Mouse (Mus musculus) heart, postnatal 0 days (tissue): ENCODE measurements around the gene Acer1. TPM values are rescaled to one million over a fixed set of nuclear protein-coding genes. Genes with fewer than 3 reads are reported as not detected.

Source experiments
- ATAC-seq: fragments of 200-750 bp; cut with Nextera tagmentation; 2 replicates; pipeline ENCODE4 v1.8.0; 2017; ENCODE audit warnings: low read depth, moderate number of reproducible peaks, moderate library complexity; ENCODE audit not compliant: insufficient read depth
- DNase-seq: peaks from one replicate; pipeline ENCODE4 v3.0.0-alpha.2; 2016; ENCODE audit warnings: low spot score
- H3K27ac ChIP-seq: fragments of 300-500 bp; sonication (generic); 2 replicates; pipeline ENCODE4 v1.5.1; 2014; ENCODE audit warnings: low read depth, mild to moderate bottlenecking
- H3K27me3 ChIP-seq: fragments of 300-500 bp; sonication (generic); 2 replicates; pipeline ENCODE4 v1.6.1; 2014; ENCODE audit warnings: low read length, mixed read lengths; ENCODE audit not compliant: control insufficient read depth, insufficient read depth
- H3K36me3 ChIP-seq: fragments of 300-500 bp; sonication (generic); replicated peaks from 2 replicates; pipeline ENCODE4 v1.6.1; 2014; ENCODE audit warnings: low read length, mixed read lengths; ENCODE audit not compliant: control insufficient read depth, insufficient read depth
- H3K4me1 ChIP-seq: fragments of 300-500 bp; sonication (generic); 2 replicates; pipeline ENCODE4 v1.6.1; 2014; ENCODE audit warnings: antibody characterized with exemption; ENCODE audit not compliant: control insufficient read depth, insufficient read depth
- H3K4me2 ChIP-seq: fragments of 300-500 bp; sonication (generic); 2 replicates; pipeline ENCODE4 v1.6.1; 2014; ENCODE audit warnings: low read depth, mild to moderate bottlenecking, low read length, moderate library complexity
- H3K4me3 ChIP-seq: fragments of 300-500 bp; sonication (generic); 2 replicates; pipeline ENCODE4 v1.5.1; 2014; ENCODE audit warnings: low read depth, low read length
- H3K9ac ChIP-seq: fragments of 300-500 bp; sonication (generic); replicated peaks from 2 replicates; pipeline ENCODE4 v1.6.1; 2014; ENCODE audit warnings: low read depth, low read length, mixed read lengths
- H3K9me3 ChIP-seq: fragments of 300-500 bp; sonication (generic); replicated peaks from 2 replicates; pipeline ENCODE4 v1.6.1; 2016; ENCODE audit warnings: low read length; ENCODE audit not compliant: control insufficient read depth
- CTCF ChIP-seq: IDR thresholded peaks from 2 replicates; pipeline ENCODE4 v1.5.1; 2016; ENCODE audit warnings: antibody characterized with exemption, control low read depth, low read depth
- EP300 ChIP-seq: IDR thresholded peaks from 2 replicates; pipeline ENCODE4 v1.6.1; 2016; ENCODE audit warnings: antibody characterized with exemption, low read depth
- WGBS: fragments of 180-500 bp; shearing (Covaris S2); extraction: QIAGEN DNeasy Blood & Tissue Kit; methylation state at CpG from one replicate; pipeline ENCODE4 v1.1.7; 2014; 5-methylcytosine and 5-hydroxymethylcytosine counted together
- polyA plus RNA-seq: library from polyadenylated mRNA; unstranded; fragments of >200 nt; fragmentation: Nextera tagmentation; extraction: Ambion mirVana; gene quantifications from 2 replicates; pipeline ENCODE4 v1.2.1, GENCODE M21; 2015
- total RNA-seq: library from RNA; depleted of rRNA; stranded (reverse); fragments of >200 nt; gene quantifications from 2 replicates; pipeline ENCODE4 v1.2.3, GENCODE M21; 2014; ENCODE audit warnings: low replicate concordance; rRNA removed

Gene Acer1
- total and polyA plus RNA-seq, 2 experiments from 2014 or later, result not detected

DNA sequence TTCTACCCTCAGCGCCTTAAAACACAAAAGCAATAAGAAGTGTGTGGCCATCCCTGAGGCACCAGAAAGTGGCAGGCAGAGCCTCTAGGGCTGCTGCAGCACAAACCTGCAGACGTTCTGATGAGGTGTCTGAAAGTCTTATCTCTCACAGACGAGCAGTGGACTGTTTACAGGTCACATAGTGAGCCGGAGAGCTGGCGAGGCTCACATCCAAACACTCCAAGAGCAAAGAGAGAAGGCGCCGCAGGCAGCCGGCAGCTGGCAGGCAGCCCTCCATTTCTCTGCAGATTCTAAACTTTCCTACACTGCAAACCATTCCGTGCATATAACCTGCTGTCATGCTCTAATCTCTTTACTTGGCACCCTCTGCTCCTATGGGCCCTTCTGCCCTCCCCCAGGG lies 74.0 kb downstream of the Acer1 start:
- Histone ChIP-seq H3K36me3 (peaks cover 22% of the 10 kb centered on the region), H3K9me3 (no peaks in the 10 kb centered on the region), H3K27me3 (no peaks in the 10 kb centered on the region), H3K9ac (no peak overlapping the region), H3K4me2 (no peak overlapping the region), H3K4me3 (no peak overlapping the region), H3K4me1 (peaks cover 8% of the 10 kb centered on the region; the same call in 1 of the 2 replicates), H3K27ac (peak overlapping the region; percentile 34; the same call in 1 of the 2 replicates)
- ATAC-seq, result peak; percentile 54
- TF ChIP-seq CTCF (no peak), EP300 (no peak)
- WGBS, result 22% methylated on average over 9 of the region's 9 CpGs
- DNase-seq, result peak; percentile 20

DNA sequence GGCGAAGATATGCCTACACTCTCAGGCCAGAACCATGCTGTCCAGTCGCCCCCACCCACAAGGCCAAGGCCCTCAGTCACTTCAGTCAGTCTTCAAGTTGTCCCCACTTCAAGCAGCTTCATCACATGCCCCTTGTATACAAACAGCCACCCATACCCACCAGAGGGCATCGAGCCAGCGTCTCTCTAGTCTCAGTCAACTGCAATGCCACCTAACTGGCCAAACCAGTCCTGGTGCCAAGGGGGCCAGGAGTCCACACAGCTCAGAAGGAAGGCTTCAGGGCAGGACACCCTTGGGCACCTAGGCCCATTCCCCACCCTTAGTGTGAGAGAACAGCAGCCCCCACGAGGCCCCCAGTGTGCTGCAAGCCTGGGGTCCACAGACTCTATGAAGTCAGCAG lies 74.8 kb downstream of the Acer1 start:
- H3K36me3 ChIP-seq, result peaks cover 30% of the 10 kb centered on the region
- no peak overlapping the region for H3K4me3 ChIP-seq
- H3K9me3 ChIP-seq, result no peaks in the 10 kb centered on the region
- 80% methylated on average over 5 of the region's 5 CpGs for WGBS
- TF ChIP-seq CTCF (no peak), EP300 (no peak)
- ATAC-seq (no peak), DNase-seq (no peak)
- H3K27me3 ChIP-seq, result no peaks in the 10 kb centered on the region
- H3K9ac ChIP-seq, result no peak overlapping the region
- H3K27ac ChIP-seq, result no peak overlapping the region
- H3K4me1 ChIP-seq, result peaks cover 8% of the 10 kb centered on the region; the same call in 1 of the 2 replicates
- no peak overlapping the region for H3K4me2 ChIP-seq

DNA sequence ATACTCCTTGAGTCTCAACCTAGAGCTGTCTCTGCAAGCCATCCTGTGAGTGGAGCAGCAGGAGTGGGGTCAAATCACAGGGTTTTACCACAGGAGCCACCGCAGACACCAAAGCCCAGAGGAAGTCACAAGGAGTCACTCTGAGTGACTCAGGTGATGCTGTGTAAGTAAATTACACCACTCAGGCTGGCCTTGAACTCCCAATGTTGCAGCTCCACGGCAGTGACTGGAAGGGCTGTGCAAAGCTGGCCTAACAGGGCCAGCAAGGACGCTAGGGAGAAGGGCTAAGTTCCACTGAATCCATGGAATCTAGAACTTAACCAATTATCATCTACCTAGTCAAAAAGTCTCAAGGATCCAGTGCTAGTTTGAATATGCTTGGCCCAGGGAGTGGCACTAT lies 75.8 kb downstream of the Acer1 start:
- ATAC-seq (no peak), DNase-seq (no peak)
- no peaks in the 10 kb centered on the region for H3K27me3 ChIP-seq
- H3K36me3 ChIP-seq, result peaks cover 39% of the 10 kb centered on the region
- no peak overlapping the region for H3K4me2 ChIP-seq
- 88% methylated on average over 3 of the region's 3 CpGs for WGBS
- peaks cover 8% of the 10 kb centered on the region; the same call in 1 of the 2 replicates for H3K4me1 ChIP-seq
- TF ChIP-seq CTCF, result no peak
- no peak for TF ChIP-seq EP300
- H3K27ac ChIP-seq, result no peak overlapping the region
- H3K9me3 ChIP-seq, result no peaks in the 10 kb centered on the region
- no peak overlapping the region for H3K9ac ChIP-seq
- no peak overlapping the region for H3K4me3 ChIP-seq

Other genes starting within 250 kb of the Acer1 start
- gene Nrtn, start 224.6 kb downstream of the Acer1 start, total RNA-seq, result 83.1 and 104 TPM in 2 replicates
- 33.9 and 35.5 TPM in 2 replicates for gene Nrtn, start 224.6 kb downstream of the Acer1 start, polyA plus RNA-seq
- 25.8 and 28.9 TPM in 2 replicates for gene Dus3l, start 217.4 kb downstream of the Acer1 start, total RNA-seq
- 21.1 and 23.0 TPM in 2 replicates for gene Dus3l, start 217.4 kb downstream of the Acer1 start, polyA plus RNA-seq
- 0.62 TPM in 1 of 2 replicates, not detected in the other for gene Prr22, start 211.9 kb downstream of the Acer1 start, total RNA-seq
- gene Prr22, start 211.9 kb downstream of the Acer1 start, polyA plus RNA-seq, result 0.49 and 0.67 TPM in 2 replicates
- 7.0 and 17.9 TPM in 2 replicates for gene Rfx2, start 151.1 kb downstream of the Acer1 start, total RNA-seq
- 2.6 and 3.5 TPM in 2 replicates for gene Rfx2, start 151.1 kb downstream of the Acer1 start, polyA plus RNA-seq
- not detected in 2 replicates for gene Acsbg2, start 107.7 kb downstream of the Acer1 start, total RNA-seq
- 0.04 TPM in 1 of 2 replicates, not detected in the other for gene Acsbg2, start 107.7 kb downstream of the Acer1 start, polyA plus RNA-seq
- not detected in 2 replicates for gene 1700061G19Rik, start 106.6 kb downstream of the Acer1 start, total RNA-seq
- gene 1700061G19Rik, start 106.6 kb downstream of the Acer1 start, polyA plus RNA-seq, result 0.36 TPM in 2 replicates
- gene Mllt1, start 46.7 kb downstream of the Acer1 start, total RNA-seq, result 29.8 and 48.5 TPM in 2 replicates
- gene Mllt1, start 46.7 kb downstream of the Acer1 start, polyA plus RNA-seq, result 14.4 and 15.3 TPM in 2 replicates
- gene Clpp, start 8.2 kb upstream of the Acer1 start, total RNA-seq, result 116 and 186 TPM in 2 replicates
- gene Clpp, start 8.2 kb upstream of the Acer1 start, polyA plus RNA-seq, result 119 and 124 TPM in 2 replicates
- 85.1 and 96.2 TPM in 2 replicates for gene Alkbh7, start 15.2 kb upstream of the Acer1 start, total RNA-seq
- gene Alkbh7, start 15.2 kb upstream of the Acer1 start, polyA plus RNA-seq, result 83.8 and 89.1 TPM in 2 replicates
- not detected in 2 replicates for gene Pspn, start 17.9 kb upstream of the Acer1 start, total RNA-seq
- gene Pspn, start 17.9 kb upstream of the Acer1 start, polyA plus RNA-seq, result 0.27 TPM in 2 replicates
- 20.7 and 22.9 TPM in 2 replicates for gene Gtf2f1, start 29.2 kb upstream of the Acer1 start, total RNA-seq
- gene Gtf2f1, start 29.2 kb upstream of the Acer1 start, polyA plus RNA-seq, result 30.4 and 31.9 TPM in 2 replicates
- gene Gm17949, start 29.3 kb upstream of the Acer1 start, total RNA-seq, result not detected in 2 replicates
- gene Gm17949, start 29.3 kb upstream of the Acer1 start, polyA plus RNA-seq, result 0.19 and 0.45 TPM in 2 replicates
- gene Khsrp, start 49.4 kb upstream of the Acer1 start, total RNA-seq, result 40.7 and 55.0 TPM in 2 replicates
- gene Khsrp, start 49.4 kb upstream of the Acer1 start, polyA plus RNA-seq, result 16.0 and 18.2 TPM in 2 replicates
- not detected in 2 replicates for gene Slc25a41, start 59.5 kb upstream of the Acer1 start, total RNA-seq
- gene Slc25a41, start 59.5 kb upstream of the Acer1 start, polyA plus RNA-seq, result not detected in 2 replicates
- 1.7 TPM in 1 of 2 replicates, not detected in the other for gene Crb3, start 77.0 kb upstream of the Acer1 start, total RNA-seq
- gene Crb3, start 77.0 kb upstream of the Acer1 start, polyA plus RNA-seq, result 0.66 and 0.77 TPM in 2 replicates
- gene Slc25a23, start 77.7 kb upstream of the Acer1 start, total RNA-seq, result 43.9 and 47.5 TPM in 2 replicates
- 12.3 and 13.3 TPM in 2 replicates for gene Slc25a23, start 77.7 kb upstream of the Acer1 start, polyA plus RNA-seq
- 0.43 and 2.1 TPM in 2 replicates for gene Dennd1c, start 96.4 kb upstream of the Acer1 start, total RNA-seq
- 0.70 and 0.96 TPM in 2 replicates for gene Dennd1c, start 96.4 kb upstream of the Acer1 start, polyA plus RNA-seq
- gene Tubb4a, start 105.7 kb upstream of the Acer1 start, total RNA-seq, result 1.3 TPM in 1 of 2 replicates, not detected in the other
- gene Tubb4a, start 105.7 kb upstream of the Acer1 start, polyA plus RNA-seq, result 2.8 and 3.3 TPM in 2 replicates
- gene Tnfsf9, start 123.2 kb upstream of the Acer1 start, total RNA-seq, result 0.27 and 0.84 TPM in 2 replicates
- 0.93 and 1.1 TPM in 2 replicates for gene Tnfsf9, start 123.2 kb upstream of the Acer1 start, polyA plus RNA-seq
- gene Cd70, start 167.7 kb upstream of the Acer1 start, total RNA-seq, result not detected in 2 replicates
- not detected in 2 replicates for gene Cd70, start 167.7 kb upstream of the Acer1 start, polyA plus RNA-seq
- gene Tnfsf14, start 212.1 kb upstream of the Acer1 start, total RNA-seq, result not detected in 2 replicates
- not detected in 2 replicates for gene Tnfsf14, start 212.1 kb upstream of the Acer1 start, polyA plus RNA-seq
- 32.5 and 41.7 TPM in 2 replicates for gene C3, start 246.0 kb upstream of the Acer1 start, total RNA-seq
- 23.4 and 25.6 TPM in 2 replicates for gene C3, start 246.0 kb upstream of the Acer1 start, polyA plus RNA-seq